Mouse (Mus musculus) liver, embryonic 14.5 days (tissue): ENCODE results near the gene Gpr84. TPM values are rescaled to one million over a fixed set of nuclear protein-coding genes. Genes with fewer than 3 reads are reported as not detected.

Source experiments
- ATAC-seq: fragments of 200-750 bp; cut with Nextera tagmentation; 2 replicates; pipeline ENCODE4 v1.8.0; 2017; ENCODE audit warnings: moderate number of reproducible peaks, mild to moderate bottlenecking, moderate library complexity; ENCODE audit not compliant: insufficient read depth
- DNase-seq, 3 experiments: peaks; one replicate each; pipeline ENCODE4 v3.0.0-alpha.2; 2012 to 2013; ENCODE audit warnings: low read depth in 3 of 3, low spot score in 3 of 3
- H3K27ac ChIP-seq: fragments of 300-500 bp; sonication (generic); 2 replicates; pipeline ENCODE4 v1.5.1; 2014; ENCODE audit warnings: moderate library complexity, mild to moderate bottlenecking, control low read depth, inconsistent platforms
- H3K27me3 ChIP-seq: fragments of 300-500 bp; sonication (generic); 2 replicates; pipeline ENCODE4 v1.6.1; 2014; ENCODE audit warnings: mild to moderate bottlenecking, low read length, moderate library complexity; ENCODE audit not compliant: control insufficient read depth, insufficient read depth
- H3K36me3 ChIP-seq: fragments of 300-500 bp; sonication (generic); replicated peaks from 2 replicates; pipeline ENCODE4 v1.6.1; 2014; ENCODE audit warnings: low read depth; ENCODE audit not compliant: control insufficient read depth, insufficient read depth
- H3K4me1 ChIP-seq, 2 experiments: fragments of 200-500 bp in 1 of 2; fragments of 300-500 bp in 1 of 2; sonication (generic) in 1 of 2; replicated peaks; 2 replicates each; pipeline ENCODE4 v1.6.1; 2012 to 2014; ENCODE audit warnings: antibody characterized with exemption in 1 of 2, inconsistent platforms in 1 of 2, low read length in 1 of 2; ENCODE audit not compliant: control insufficient read depth in 2 of 2, insufficient read depth in 2 of 2
- H3K4me2 ChIP-seq: fragments of 300-500 bp; sonication (generic); 2 replicates; pipeline ENCODE4 v1.6.1; 2014; ENCODE audit warnings: low read depth, mild to moderate bottlenecking, control low read depth, moderate library complexity
- H3K4me3 ChIP-seq, 2 experiments: fragments of 200-500 bp in 1 of 2; fragments of 300-500 bp in 1 of 2; sonication (generic) in 1 of 2; 2 replicates each; pipeline ENCODE4 v1.5.1; 2012 to 2014; ENCODE audit warnings: low read depth in 2 of 2, low read length in 2 of 2, mild to moderate bottlenecking in 2 of 2, control low read depth in 1 of 2, inconsistent platforms in 1 of 2, moderate library complexity in 1 of 2; ENCODE audit not compliant: insufficient read depth in 1 of 2
- H3K9ac ChIP-seq: fragments of 300-500 bp; sonication (generic); replicated peaks from 2 replicates; pipeline ENCODE4 v1.6.1; 2014; ENCODE audit warnings: mild to moderate bottlenecking, control low read depth, moderate library complexity
- H3K9me3 ChIP-seq: fragments of 300-500 bp; sonication (generic); 2 replicates; pipeline ENCODE4 v1.6.1; 2016; ENCODE audit warnings: low read length, mixed read lengths; ENCODE audit not compliant: control insufficient read depth
- CTCF ChIP-seq: IDR thresholded peaks from 2 replicates; pipeline ENCODE4 v1.5.1; 2016; ENCODE audit warnings: antibody characterized with exemption, low read depth, control low read depth
- EP300 ChIP-seq: IDR thresholded peaks from 2 replicates; pipeline ENCODE4 v1.6.1; 2016; ENCODE audit warnings: antibody characterized with exemption, low read depth
- WGBS: fragments of 180-500 bp; shearing (Covaris S2); extraction: QIAGEN DNeasy Blood & Tissue Kit; methylation state at CpG from one replicate; pipeline ENCODE4 v1.1.7; 2014; ENCODE audit not compliant: insufficient replicate concordance; 5-methylcytosine and 5-hydroxymethylcytosine counted together
- polyA plus RNA-seq, 2 experiments: library from polyadenylated mRNA; depleted of rRNA in 1 of 2; stranded (reverse) in 1 of 2; unstranded in 1 of 2; fragments of >200 nt; fragmentation: Nextera tagmentation in 1 of 2; extraction: Ambion mirVana in 1 of 2; gene quantifications; 2 replicates each; pipeline versions ENCODE4 v1.2.1 to v1.2.3; 2012 to 2014

Gpr84 gene
- polyA plus RNA-seq, 2 experiments: 0.18 to 0.20 TPM

DNA sequence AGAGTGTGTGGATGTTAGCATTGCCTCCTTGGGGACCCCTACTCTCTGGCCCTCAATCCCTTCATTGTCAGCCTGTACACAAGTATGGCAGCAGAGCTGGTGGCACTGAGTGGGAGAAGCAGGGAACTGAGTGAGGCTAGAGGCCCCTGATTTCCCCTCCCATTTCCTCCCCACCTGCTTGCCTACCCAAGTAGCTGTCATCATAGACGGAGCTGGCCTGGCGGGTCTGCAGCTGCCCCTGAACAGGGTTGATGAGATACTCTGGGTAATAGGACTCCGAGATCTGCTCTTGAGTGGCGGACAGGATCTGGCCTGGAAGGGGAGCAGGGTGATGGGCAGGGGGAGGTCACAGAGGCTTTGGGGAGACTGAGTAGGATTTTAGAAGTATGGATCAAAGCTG, 45.7 kb upstream of the Gpr84 start:
- Histone ChIP-seq H3K9me3 (no peaks in the 10 kb centered on the region), H3K9ac (no peak overlapping the region), H3K27me3 (no peaks in the 10 kb centered on the region), H3K27ac (no peak overlapping the region), H3K36me3 (peaks cover 9% of the 10 kb centered on the region), H3K4me1 (peaks cover 3 to 19% of the 10 kb centered on the region in 2 experiments), H3K4me3 (no peak overlapping the region), H3K4me2 (no peak overlapping the region)
- no peak for ATAC-seq
- no peak for DNase-seq
- TF ChIP-seq EP300 (no peak), CTCF (no peak)
- WGBS: 61% methylated on average over 4 of the region's 4 CpGs

DNA sequence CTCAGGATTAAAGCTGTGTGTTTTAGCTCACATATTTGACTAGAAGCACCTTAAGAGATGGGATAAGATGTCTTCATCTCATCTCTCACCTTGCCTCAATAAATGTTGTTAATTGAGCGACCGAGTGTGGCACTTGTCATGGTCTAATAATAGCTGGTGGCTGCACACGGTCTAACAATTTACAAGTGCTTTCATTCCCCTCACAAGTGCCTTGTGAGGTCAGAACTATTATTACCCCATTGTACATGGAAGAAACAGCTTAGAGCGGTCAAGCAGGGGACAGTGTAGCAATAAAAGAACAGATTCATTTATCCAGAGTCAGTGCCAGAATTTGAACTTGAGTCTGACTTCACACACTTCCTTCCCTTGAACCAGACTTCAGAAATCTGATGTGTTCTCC, 45.0 kb upstream of the Gpr84 start:
- H3K9ac ChIP-seq: no peak overlapping the region
- H3K4me3 ChIP-seq: no peak overlapping the region
- TF ChIP-seq EP300 (no peak), CTCF (no peak)
- no peaks in the 10 kb centered on the region for H3K27me3 ChIP-seq
- H3K9me3 ChIP-seq: no peaks in the 10 kb centered on the region
- H3K4me2 ChIP-seq: no peak overlapping the region
- DNase-seq (no peak), ATAC-seq (no peak)
- H3K36me3 ChIP-seq: peaks cover 9% of the 10 kb centered on the region
- H3K27ac ChIP-seq: no peak overlapping the region
- peaks cover 2 to 18% of the 10 kb centered on the region in 2 experiments for H3K4me1 ChIP-seq
- 73% methylated on average over 4 of the region's 4 CpGs for WGBS

DNA sequence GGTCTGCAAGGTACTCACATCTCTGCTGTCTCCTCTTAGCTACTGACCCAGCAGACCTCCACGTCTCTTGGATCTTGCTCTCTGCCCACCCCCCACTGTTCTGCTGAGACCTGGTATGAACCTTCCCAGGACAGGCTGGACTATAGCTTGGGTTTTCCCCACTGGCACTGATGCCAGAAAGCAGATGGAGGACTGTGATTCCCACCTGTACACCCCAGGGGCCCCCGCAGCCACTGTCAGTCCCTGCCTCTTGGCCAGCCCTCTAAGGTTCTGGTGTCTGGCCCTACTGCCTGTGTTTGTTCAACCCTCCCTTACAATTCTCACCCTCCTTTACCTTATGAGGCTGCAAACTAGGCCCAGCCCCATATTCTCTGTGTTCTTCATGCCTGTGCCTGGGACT, 44.3 kb upstream of the Gpr84 start:
- peaks cover 9% of the 10 kb centered on the region for H3K36me3 ChIP-seq
- peaks cover 2 to 15% of the 10 kb centered on the region in 2 experiments for H3K4me1 ChIP-seq
- no peaks in the 10 kb centered on the region for H3K27me3 ChIP-seq
- no peak overlapping the region for H3K4me2 ChIP-seq
- no peak for TF ChIP-seq CTCF
- no peak for TF ChIP-seq EP300
- H3K27ac ChIP-seq: no peak overlapping the region
- DNase-seq: no peak
- H3K9me3 ChIP-seq: no peaks in the 10 kb centered on the region
- no peak overlapping the region for H3K4me3 ChIP-seq
- no peak for ATAC-seq
- no peak overlapping the region for H3K9ac ChIP-seq
- WGBS: 87% methylated on average over 2 of the region's 2 CpGs

DNA sequence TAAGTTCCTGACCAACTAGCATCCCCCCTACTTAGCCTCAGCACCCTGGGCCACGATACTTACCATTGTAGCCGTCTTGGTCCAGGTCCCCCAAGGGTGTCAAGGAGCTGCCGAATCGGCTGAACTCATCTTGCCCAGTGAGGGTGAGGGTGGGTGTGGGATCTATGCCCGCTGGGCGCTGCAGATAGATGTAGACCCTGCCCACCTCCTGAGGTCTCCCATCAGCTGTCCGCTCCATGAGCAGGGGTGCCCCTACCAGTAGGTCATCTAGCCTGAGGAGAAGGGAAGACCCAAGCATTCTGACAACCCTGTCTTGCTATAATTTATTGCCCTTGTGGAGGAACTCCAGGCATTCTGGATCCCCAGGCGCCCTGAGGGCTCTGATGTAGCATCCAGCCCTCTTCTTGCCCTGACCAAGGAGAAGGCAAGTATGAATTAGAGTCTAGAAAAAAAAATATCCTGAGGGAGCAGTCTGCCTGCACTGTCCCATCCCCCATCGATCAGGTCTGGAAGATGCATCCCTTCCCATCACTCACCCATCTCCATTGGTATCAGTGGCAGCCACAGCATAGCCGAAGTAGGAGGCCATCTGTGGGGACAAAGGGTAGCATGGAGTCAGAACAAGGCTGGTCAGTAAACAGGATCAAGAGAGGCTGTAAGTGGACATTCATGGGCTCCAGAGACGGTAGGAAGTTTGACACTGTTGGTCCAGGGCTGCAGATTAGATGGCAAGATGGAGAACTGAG, 43.3 kb upstream of the Gpr84 start:
- 75% methylated on average over 11 of the region's 11 CpGs for WGBS
- H3K36me3 ChIP-seq: peaks cover 9% of the 10 kb centered on the region

DNA sequence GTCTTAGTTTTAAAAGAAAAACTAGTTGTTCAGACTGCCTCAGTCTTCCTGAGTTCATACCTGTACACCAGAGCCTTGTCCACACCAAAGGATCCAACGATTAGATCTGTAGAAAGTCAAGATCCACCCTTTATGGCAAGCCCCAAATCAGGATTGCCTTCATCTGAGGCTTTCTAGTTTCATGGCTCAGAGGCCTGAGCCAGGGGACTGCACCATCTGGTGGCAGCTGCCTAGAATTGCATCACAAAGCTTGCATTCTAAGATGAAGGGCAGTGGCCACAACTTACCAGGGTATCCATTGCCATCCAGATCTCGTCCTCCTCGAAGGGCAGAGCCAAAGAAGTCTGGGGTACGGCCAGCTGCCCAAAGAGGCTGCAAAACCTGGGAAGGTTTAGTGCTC, 42.4 kb upstream of the Gpr84 start:
- H3K9me3 ChIP-seq: no peaks in the 10 kb centered on the region
- H3K36me3 ChIP-seq: peaks cover 9% of the 10 kb centered on the region
- WGBS: 29% methylated on average over 4 of the region's 4 CpGs
- no peak for DNase-seq
- no peaks in the 10 kb centered on the region for H3K27me3 ChIP-seq
- H3K27ac ChIP-seq: no peak overlapping the region
- no peak overlapping the region for H3K4me3 ChIP-seq
- ATAC-seq: no peak
- H3K4me2 ChIP-seq: no peak overlapping the region
- peak; percentile 87 for TF ChIP-seq CTCF
- TF ChIP-seq EP300: no peak
- H3K4me1 ChIP-seq: peaks cover 0 to 2% of the 10 kb centered on the region in 2 experiments; a peak in 1 of 4 replicates
- no peak overlapping the region for H3K9ac ChIP-seq

More for the DNA sequence above, 43.3 kb upstream of the Gpr84 start:
- H3K27me3 ChIP-seq: no peaks in the 10 kb centered on the region
- no peaks in the 10 kb centered on the region for H3K9me3 ChIP-seq
- H3K4me1 ChIP-seq: peaks cover 0 to 7% of the 10 kb centered on the region in 2 experiments; a peak in 2 of 4 replicates
- ATAC-seq (no peak), DNase-seq (no peak)
- TF ChIP-seq CTCF (no peak), EP300 (no peak)
- no peak overlapping the region for H3K4me3 ChIP-seq
- no peak overlapping the region for H3K4me2 ChIP-seq
- no peak overlapping the region for H3K9ac ChIP-seq
- no peak overlapping the region for H3K27ac ChIP-seq
